Mouse (Mus musculus) mouse trophoblast stem cell (cell line): ENCODE data around the gene Pinlyp.
"Not testable (repeated sequence)": the region's sequence is repeated elsewhere in the genome, so short reads cannot be mapped to it uniquely, and the experiment has no call there.

Experiments
- in situ Hi-C, 2 experiments: fragments of 300-500 bp; cut with MseI, MboI; formaldehyde crosslinking; loops; 2 replicates in 1 of 2; 3 replicates in 1 of 2; pipeline ENCODE4 v1.15.1; 2025

Gene Pinlyp

DNA sequence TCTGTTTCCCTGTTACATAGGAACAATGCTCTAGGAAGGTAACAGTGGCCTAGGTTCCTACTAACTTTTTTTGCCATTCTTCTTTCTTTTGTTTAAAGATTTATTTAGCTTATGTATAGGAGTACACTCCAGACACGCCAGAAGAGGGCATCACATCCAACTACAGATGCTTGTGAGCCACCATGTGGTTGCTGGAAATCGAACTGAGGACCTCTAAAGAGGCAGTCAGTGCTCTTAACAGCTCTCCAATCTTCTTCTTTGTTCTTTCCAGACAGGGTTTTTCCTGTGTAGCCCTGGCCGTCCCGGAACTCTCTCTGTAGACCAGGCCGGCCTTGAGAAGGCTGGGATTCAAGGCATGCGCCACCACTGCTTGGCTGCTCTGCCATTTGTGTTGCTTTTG lies 20.9 kb downstream of the Pinlyp start:
- in situ Hi-C loops, result no loop called here

DNA sequence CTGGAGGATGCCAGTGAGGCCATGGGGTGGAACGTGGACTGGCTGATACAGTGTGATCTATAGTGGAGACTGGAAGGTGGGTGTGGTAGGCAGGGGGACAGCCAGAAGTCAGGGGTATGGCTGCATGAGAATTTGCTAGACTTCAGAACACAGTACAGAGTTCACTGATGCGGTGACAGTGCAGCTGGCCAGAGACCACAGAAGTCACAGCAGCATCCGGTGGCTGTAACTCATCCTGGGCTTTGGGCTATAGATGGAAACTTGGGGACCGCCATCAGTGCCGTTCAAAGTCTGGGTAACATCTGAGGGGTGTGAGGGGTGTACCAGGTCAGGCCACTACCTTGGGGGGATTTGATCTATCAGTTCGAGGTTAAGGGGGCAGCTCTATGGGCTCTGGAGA lies 22.2 kb downstream of the Pinlyp start:
- in situ Hi-C loops, result no loop called here

- in situ Hi-C loops, result no loop called here
These were observed 23.1 kb downstream of the Pinlyp start for GRCm38 (mm10) chr7:24522805-24523204.

DNA sequence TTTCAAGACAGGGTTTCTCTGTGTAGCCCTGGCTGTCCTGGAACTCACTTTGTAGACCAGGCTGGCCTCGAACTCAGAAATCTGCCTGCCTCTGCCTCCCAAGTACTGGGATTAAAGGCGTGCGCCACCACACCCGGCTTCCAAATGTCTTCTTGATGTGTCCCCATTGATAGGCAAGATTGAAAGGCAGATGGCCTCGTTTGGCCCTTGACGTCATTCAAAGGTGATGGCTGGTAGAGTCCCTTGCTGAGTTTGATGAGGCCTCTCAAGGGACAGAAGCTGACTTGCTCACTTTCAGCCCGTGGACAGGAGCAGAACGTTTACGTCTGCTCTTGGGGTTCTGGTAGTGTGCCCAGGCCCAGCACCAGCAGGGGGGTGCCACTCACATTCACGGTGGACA lies 25.9 kb downstream of the Pinlyp start:
- in situ Hi-C loops, result not testable (repeated sequence)

GRCm38 (mm10) chr7:24519130-24519529 lies 26.8 kb downstream of the Pinlyp start:
- in situ Hi-C loops, result no loop called here

DNA sequence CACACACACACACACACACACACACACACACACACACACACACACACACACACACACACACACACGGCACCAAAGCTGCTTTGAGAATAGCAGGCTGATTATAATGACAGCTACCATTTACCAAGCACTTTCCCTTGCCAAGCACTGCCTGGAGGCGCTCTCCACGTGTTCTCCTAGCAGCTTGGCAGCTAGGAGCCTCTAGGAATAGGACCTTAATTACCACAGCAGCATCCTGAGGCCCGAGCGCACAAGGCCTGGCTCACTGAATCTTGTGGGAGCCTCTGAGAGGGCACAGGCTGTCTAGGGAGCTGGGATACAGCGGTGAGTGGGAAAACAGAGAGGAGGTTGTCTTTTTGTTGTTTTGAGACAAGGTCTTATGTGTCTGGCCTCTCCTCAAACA lies 28.3 kb downstream of the Pinlyp start:
- in situ Hi-C loops, result no loop called here

- in situ Hi-C loops, result no loop called here
These were observed 28.8 kb downstream of the Pinlyp start for GRCm38 (mm10) chr7:24517077-24517476.

GRCm38 (mm10) chr7:24516319-24516718 lies 29.6 kb downstream of the Pinlyp start:
- in situ Hi-C loops, result not testable (repeated sequence)

DNA sequence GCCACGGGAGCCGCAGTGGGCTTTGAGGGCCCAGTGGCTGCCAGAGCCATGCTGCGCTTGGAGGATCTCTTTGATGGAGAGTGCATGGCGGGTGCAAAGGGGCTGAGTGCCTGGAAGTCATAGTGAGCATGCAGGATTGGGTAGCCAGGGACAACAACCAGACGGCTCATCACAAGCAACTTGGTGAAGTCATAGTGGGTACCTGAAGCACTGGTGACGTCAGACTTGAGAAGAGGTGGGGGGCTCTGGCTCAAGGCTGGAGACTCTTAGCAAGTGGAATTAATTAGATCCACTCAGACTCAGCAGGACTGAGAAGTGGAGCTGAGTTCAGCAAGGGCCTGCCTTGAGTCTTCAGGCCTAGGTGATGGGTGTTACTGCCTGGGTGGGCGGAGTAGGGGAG lies 33.6 kb downstream of the Pinlyp start, which contains the start of gene AC161166.1:
Gene AC161166.1, minus strand, starts transcription at position 101 of the 400 bp plus-strand sequence.
- in situ Hi-C loops, result no loop called here

- in situ Hi-C loops, result no loop called here
These were observed 38.2 kb downstream of the Pinlyp start for GRCm38 (mm10) chr7:24507726-24508114.

DNA sequence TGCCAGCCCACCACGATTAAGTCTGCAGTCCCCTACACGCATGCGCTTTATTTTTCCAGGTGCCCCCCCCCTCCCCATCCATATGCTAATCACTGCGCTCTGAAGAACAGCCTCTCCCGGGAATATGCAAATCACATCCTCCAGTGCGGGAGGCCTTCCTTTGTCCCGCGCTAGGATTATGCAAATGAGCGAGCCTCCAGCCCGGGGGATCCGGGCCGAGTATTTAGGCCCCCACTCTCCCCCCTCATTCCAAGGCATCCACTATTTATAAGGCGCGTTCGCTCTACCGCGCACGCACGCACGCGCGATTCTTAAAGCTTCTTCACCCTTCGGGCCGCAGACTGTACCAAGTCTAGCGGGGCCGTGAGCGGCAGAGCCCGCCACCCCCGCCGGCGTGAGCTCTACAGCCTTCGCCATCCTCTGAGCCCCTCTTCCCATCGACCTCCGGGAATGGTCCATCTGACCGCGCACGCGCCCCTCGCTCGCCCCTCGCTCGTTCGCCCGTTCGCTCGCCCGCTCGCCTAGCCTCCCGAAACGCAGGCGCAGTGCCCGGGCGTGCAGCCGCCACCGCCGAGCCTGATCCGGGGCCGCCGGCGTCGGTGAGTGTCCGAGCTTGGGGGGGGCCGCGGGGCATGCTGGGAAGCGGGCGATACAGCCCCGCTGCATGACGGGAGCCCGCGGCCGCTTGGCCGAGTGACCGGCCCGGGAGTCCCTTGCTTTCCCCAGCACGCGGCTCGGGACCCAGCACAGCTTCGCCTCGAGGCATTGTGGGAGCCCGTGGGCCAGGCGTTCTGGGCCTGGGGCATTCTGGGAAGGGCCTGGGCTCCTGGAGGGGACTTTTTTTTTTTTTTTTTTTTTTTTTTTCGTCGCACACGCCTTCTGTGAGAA lies 38.8 kb downstream of the Pinlyp start, which contains the start of gene Zfp428:
Gene Zfp428, plus strand, starts transcription at position 169 of the 888 bp plus-strand sequence.
- in situ Hi-C loops, result no loop called here

- in situ Hi-C loops, result no loop called here
These were observed 39.5 kb downstream of the Pinlyp start for GRCm38 (mm10) chr7:24506476-24506837.

DNA sequence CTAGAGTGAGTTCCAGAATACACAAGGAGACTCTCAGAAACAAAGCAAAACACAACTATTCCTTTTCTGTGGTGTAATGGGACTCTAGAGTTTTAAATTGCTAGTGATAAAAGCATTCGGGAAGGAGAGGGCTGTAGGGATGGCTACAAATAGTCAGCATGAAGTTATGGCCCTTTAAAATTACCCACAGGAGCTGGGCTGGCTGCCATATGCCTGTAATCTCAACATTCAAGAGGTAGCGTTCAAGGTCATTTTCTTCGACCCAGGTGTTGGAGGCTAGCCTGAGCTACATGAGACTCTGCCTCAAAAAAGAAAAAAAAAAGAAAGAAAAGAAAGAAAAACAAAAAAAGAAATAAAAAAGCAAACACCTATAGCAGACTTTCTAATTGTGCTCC lies 39.9 kb downstream of the Pinlyp start:
- in situ Hi-C loops, result no loop called here

GRCm38 (mm10) chr7:24505447-24506064 lies 40.4 kb downstream of the Pinlyp start:
- in situ Hi-C loops, result no loop called here

GRCm38 (mm10) chr7:24504868-24505267 lies 41.0 kb downstream of the Pinlyp start:
- in situ Hi-C loops, result no loop called here

DNA sequence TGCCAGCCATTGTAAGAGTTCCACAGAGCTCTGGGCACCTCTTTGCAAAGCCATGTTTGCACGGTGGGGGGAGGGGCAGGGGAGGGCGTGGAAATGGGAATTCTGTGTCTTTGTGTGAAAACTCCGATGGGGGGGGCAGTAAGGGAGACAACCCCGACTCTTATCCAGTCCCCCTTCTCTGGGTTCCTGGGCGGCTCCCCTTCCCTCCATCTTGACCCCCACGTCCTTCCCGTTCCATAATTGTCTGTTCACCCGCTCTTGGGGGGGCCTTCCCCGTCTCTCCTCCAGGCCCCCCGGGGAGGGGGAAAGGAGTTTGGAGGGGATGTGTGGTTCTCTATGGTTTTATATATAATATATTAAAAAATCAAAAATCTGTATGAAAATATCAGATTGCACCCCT lies 41.9 kb downstream of the Pinlyp start:
- in situ Hi-C loops, result no loop called here

DNA sequence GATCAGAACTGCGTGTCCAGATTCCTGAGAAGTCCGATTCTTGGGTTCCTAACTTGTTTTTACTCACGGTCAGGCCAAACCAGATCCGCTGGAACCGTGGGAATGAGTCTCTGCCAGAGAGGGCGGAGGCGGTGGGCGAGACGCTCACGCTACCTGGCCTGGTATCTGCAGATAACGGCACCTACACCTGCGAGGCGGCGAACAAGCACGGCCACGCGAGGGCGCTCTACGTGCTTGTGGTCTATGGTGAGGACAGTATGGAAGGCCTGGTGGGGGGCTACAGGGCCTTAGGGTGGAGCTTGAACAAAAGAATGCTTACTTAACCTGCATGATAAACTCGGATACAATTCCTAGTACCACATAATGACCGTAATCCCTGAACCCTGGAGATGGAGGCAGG lies 44.4 kb downstream of the Pinlyp start:
- in situ Hi-C loops, result no loop called here

DNA sequence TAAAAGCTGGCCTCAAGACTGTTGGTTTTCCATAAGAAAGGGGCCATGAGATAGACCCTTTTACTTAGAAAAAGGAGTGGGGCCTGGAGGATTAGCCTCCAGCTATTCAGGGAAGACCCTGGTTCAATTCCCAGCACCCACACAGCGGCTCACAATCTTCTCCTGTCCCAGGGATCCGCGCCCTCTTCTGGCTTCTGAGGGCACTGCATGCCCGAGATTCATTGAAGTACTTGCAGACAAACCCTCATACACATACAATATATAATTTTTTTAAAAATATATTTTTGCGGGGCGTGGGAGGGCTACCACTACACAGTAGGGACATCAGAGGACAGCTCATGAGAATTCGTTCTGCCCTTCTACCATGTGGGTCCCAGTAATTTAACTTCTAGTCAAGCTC lies 45.0 kb downstream of the Pinlyp start:
- in situ Hi-C loops, result no loop called here

DNA sequence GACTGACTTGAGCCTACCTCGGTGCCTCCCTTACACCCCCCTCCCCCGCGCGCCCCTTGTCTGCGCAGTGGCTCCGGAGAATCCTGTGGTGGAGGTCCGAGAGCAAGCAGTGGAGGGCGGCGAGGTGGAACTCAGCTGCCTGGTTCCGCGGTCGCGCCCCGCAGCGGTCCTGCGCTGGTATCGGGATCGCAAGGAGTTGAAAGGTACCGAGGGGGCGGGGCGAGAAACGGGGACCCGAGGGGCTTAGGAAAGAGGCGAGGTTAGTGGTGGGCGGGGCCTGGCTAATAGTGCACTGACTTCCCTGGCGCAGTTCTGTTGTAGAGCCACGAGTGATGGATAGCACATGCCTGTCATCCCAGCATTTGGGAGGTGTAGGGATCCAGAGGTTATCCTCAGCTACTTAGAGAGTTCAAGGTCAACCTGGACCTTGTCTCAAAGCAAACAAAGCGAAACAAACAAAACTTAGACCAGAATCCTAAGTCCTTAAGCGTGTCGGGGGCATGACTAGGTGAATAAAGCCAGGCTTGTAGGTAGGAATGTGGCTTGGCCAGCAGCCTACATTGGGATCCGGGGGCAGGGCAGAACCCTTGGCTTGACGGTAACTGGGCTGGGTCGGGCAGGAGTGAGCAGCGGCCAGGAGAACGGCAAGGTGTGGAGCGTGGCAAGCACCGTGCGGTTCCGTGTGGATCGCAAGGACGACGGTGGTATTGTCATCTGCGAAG lies 45.9 kb downstream of the Pinlyp start:
- in situ Hi-C loops, result no loop called here
